Mouse (Mus musculus): ENCODE results near the gene Hist1h2ao.
A peak's percentile ranks its signal among the peaks of the same experiment; 100 is the strongest.
"Not testable (repeated sequence)": the region's sequence is repeated elsewhere in the genome, so short reads cannot be mapped to it uniquely, and the experiment has no call there.

Hist1h2ao gene

GRCm38 (mm10) chr13:21810073-21810472, at the start of gene Hist1h2ao, which contains the start of gene Hist1h2bq:
Gene Hist1h2ao (plus strand): TSS chr13:21810465.
Gene Hist1h2bq (minus strand): TSS chr13:21810197.
- not testable (repeated sequence) for DNase-seq (ENCODE audit: low read depth, low spot score)

- no peak for DNase-seq (ENCODE audit: low read depth, low spot score)
These were observed 31.2 kb upstream of the Hist1h2ao start for GRCm38 (mm10) chr13:21778814-21779766.

- DNase-seq (ENCODE audit: low read depth, low spot score) = no peak
These were observed 30.2 kb upstream of the Hist1h2ao start, which contains the start of gene Hist1h1b for GRCm38 (mm10) chr13:21779767-21780731. Gene Hist1h1b (minus strand): TSS chr13:21780625.

- DNase-seq (ENCODE audit: low read depth, low spot score) = no peak
These were observed 29.2 kb upstream of the Hist1h2ao start for GRCm38 (mm10) chr13:21781021-21781555.

- DNase-seq (ENCODE audit: low read depth, low spot score) = no peak
These were observed 28.6 kb upstream of the Hist1h2ao start for GRCm38 (mm10) chr13:21781639-21782038.

GRCm38 (mm10) chr13:21782361-21783254, 27.7 kb upstream of the Hist1h2ao start:
- not testable (repeated sequence) for DNase-seq (ENCODE audit: low read depth, low spot score)

- peak; percentile 54 for DNase-seq (ENCODE audit: low read depth, low spot score)
These were observed 27.0 kb upstream of the Hist1h2ao start, which contains the start of gene Hist1h3i for GRCm38 (mm10) chr13:21783255-21783617. Gene Hist1h3i (minus strand): TSS chr13:21783370.

- no peak for DNase-seq (ENCODE audit: low read depth, low spot score)
These were observed 26.5 kb upstream of the Hist1h2ao start for GRCm38 (mm10) chr13:21783734-21784161.

- no peak for DNase-seq (ENCODE audit: low read depth, low spot score)
These were observed 26.0 kb upstream of the Hist1h2ao start for GRCm38 (mm10) chr13:21784311-21784710.

- DNase-seq (ENCODE audit: low read depth, low spot score) = no peak
These were observed 23.9 kb upstream of the Hist1h2ao start for GRCm38 (mm10) chr13:21786189-21786898.

GRCm38 (mm10) chr13:21786899-21787629, 23.2 kb upstream of the Hist1h2ao start, which contains the start of the genes Hist1h2an and Hist1h2bp:
Gene Hist1h2an (minus strand): TSS chr13:21787218.
Gene Hist1h2bp (plus strand): TSS chr13:21787461.
- peak; percentile 87 for DNase-seq (ENCODE audit: low read depth, low spot score)

GRCm38 (mm10) chr13:21787760-21788593, 22.3 kb upstream of the Hist1h2ao start:
- no peak for DNase-seq (ENCODE audit: low read depth, low spot score)

- DNase-seq (ENCODE audit: low read depth, low spot score) = no peak
These were observed 20.3 kb upstream of the Hist1h2ao start for GRCm38 (mm10) chr13:21789925-21790324.

GRCm38 (mm10) chr13:21790601-21791283, 19.5 kb upstream of the Hist1h2ao start:
- DNase-seq (ENCODE audit: low read depth, low spot score) = no peak

GRCm38 (mm10) chr13:21795584-21795983, 14.7 kb upstream of the Hist1h2ao start:
- no peak for DNase-seq (ENCODE audit: low read depth, low spot score)

GRCm38 (mm10) chr13:21797163-21797562, 13.1 kb upstream of the Hist1h2ao start:
- not testable (repeated sequence) for DNase-seq (ENCODE audit: low read depth, low spot score)

GRCm38 (mm10) chr13:21803058-21803457, 7.2 kb upstream of the Hist1h2ao start:
- DNase-seq (ENCODE audit: low read depth, low spot score) = not testable (repeated sequence)

Data from retina, adult 2 months (tissue).